Mouse (Mus musculus) E14TG2a.4 (cell line): ENCODE results near the gene D6Ertd527e.

ENCODE experiments used
- CTCF ChIP-seq: conservative IDR thresholded peaks from 2 replicates; pipeline ENCODE4 v1.5.1; 2014; ENCODE audit warnings: low read length
- NANOG ChIP-seq: IDR thresholded peaks from 2 replicates; pipeline ENCODE4 v1.6.1; 2014; ENCODE audit warnings: borderline replicate concordance, low read length, mixed read lengths
- POU5F1 ChIP-seq: IDR thresholded peaks from 2 replicates; pipeline ENCODE4 v1.6.1; 2014; ENCODE audit warnings: low read length, borderline replicate concordance

DNA sequence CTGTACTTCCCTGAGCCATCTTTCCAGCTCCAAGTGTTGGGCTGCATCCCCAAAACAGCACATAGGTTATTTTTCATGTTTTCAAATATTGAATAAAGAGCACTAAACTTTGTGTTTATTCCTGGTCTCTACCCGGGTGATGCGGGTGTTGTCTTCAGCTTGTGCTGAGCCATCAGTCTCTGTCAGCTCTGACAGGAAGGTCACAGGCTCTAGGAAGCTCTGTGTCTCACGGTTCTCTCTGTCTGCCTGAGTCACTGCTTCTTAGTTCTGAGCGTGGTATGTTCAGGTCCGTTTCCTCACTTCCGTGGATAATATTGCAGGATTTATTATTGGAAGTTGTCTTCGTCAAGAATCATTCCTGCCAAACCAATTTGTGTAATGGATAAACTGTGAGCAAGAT lies 17.4 kb downstream of the D6Ertd527e start:
- TF ChIP-seq CTCF (no peak), NANOG (no peak), POU5F1 (no peak)
